Mouse (Mus musculus) embryonic facial prominence, embryonic 11.5 days (tissue): ENCODE measurements at regions not wholly inside any gene's neighbourhood (a gene's known extent, or its start where the extent isn't known, plus 50 kb on each side); places are given as distances from the start of the nearest gene placed in this dataset.

Experiments
- ATAC-seq: fragments of 200-750 bp; cut with Nextera tagmentation; replicated peaks from 2 replicates; pipeline ENCODE4 v1.8.0; 2017; ENCODE audit warnings: low read depth; ENCODE audit not compliant: insufficient number of reproducible peaks, low FRiP score, low TSS enrichment
- DNase-seq: peaks from one replicate; pipeline ENCODE4 v3.0.0-alpha.2; 2015; ENCODE audit warnings: low spot score
- H3K27ac ChIP-seq: fragments of 300-500 bp; sonication (generic); replicated peaks from 2 replicates; pipeline ENCODE4 v1.5.1; 2014; ENCODE audit warnings: mild to moderate bottlenecking, low read depth, low read length, control low read depth
- H3K27me3 ChIP-seq: fragments of 300-500 bp; sonication (generic); 2 replicates; pipeline ENCODE4 v1.6.1; 2014; ENCODE audit warnings: mild to moderate bottlenecking, low read length, moderate library complexity, mixed read lengths; ENCODE audit not compliant: control insufficient read depth, insufficient read depth
- H3K36me3 ChIP-seq: fragments of 300-500 bp; sonication (generic); replicated peaks from 2 replicates; pipeline ENCODE4 v1.6.1; 2014; ENCODE audit warnings: low read depth, mild to moderate bottlenecking, low read length, moderate library complexity, mixed read lengths; ENCODE audit not compliant: control insufficient read depth, insufficient read depth
- H3K4me1 ChIP-seq: fragments of 300-500 bp; sonication (generic); 2 replicates; pipeline ENCODE4 v1.6.1; 2014; ENCODE audit warnings: low read length, mixed read lengths; ENCODE audit not compliant: control insufficient read depth, insufficient read depth
- H3K4me2 ChIP-seq: fragments of 300-500 bp; sonication (generic); 2 replicates; pipeline ENCODE4 v1.6.1; 2014; ENCODE audit warnings: low read depth, mild to moderate bottlenecking, control low read depth, low read length, moderate library complexity
- H3K4me3 ChIP-seq: fragments of 300-500 bp; sonication (generic); 2 replicates; pipeline ENCODE4 v1.5.1; 2014; ENCODE audit warnings: low read depth, low read length, control low read depth
- H3K9ac ChIP-seq: fragments of 300-500 bp; sonication (generic); replicated peaks from 2 replicates; pipeline ENCODE4 v1.6.1; 2014; ENCODE audit warnings: mild to moderate bottlenecking, control low read depth, low read length
- H3K9me3 ChIP-seq: fragments of 300-500 bp; sonication (generic); replicated peaks from 2 replicates; pipeline ENCODE4 v1.6.1; 2016; ENCODE audit warnings: mild to moderate bottlenecking, low read length, inconsistent platforms, mixed read lengths; ENCODE audit not compliant: control insufficient read depth
- WGBS: fragments of 180-500 bp; shearing (Covaris S2); extraction: QIAGEN DNeasy Blood & Tissue Kit; methylation state at CpG from one replicate; pipeline ENCODE4 v1.1.7; 2014; 5-methylcytosine and 5-hydroxymethylcytosine counted together

GRCm38 (mm10) chr7:90061701-90062100, 68.3 kb upstream of the Picalm start:
- no peak overlapping the region for H3K4me2 ChIP-seq
- no peak overlapping the region for H3K27ac ChIP-seq
- DNase-seq (no peak), ATAC-seq (no peak)
- no peak overlapping the region for H3K4me3 ChIP-seq
- no peak overlapping the region for H3K9ac ChIP-seq
- H3K36me3 ChIP-seq, result no peaks in the 10 kb centered on the region
- WGBS, result 75% methylated on average over 7 of the region's 7 CpGs
- no peaks in the 10 kb centered on the region; the same call in 1 of the 2 replicates for H3K4me1 ChIP-seq
- no peaks in the 10 kb centered on the region for H3K27me3 ChIP-seq
- no peaks in the 10 kb centered on the region for H3K9me3 ChIP-seq

DNA sequence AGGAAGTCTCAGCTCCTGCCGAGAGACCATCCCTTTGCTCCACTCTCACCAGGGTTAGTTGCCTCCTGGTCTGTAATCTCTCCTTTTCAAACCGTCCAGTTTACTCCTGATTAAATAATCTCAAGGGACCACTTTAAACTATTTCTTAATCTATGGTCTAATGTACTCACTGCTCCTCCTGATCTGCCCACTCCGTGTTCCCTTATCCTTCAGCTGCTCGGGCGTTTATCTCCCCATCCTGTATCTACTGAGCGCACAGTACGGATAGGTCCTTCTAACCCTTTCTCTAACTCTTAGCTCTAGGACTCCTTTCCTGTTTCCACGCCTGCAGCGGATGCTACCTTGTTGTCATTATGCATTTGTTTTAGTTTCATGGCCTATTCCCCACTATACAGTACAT, 67.1 kb upstream of the Picalm start:
- Histone ChIP-seq H3K27ac (no peak overlapping the region), H3K4me2 (no peak overlapping the region), H3K36me3 (no peaks in the 10 kb centered on the region), H3K27me3 (no peaks in the 10 kb centered on the region), H3K9me3 (no peaks in the 10 kb centered on the region), H3K4me3 (no peak overlapping the region), H3K4me1 (no peaks in the 10 kb centered on the region; the same call in 1 of the 2 replicates), H3K9ac (no peak overlapping the region)
- WGBS, result 88% methylated on average over 9 of the region's 9 CpGs
- ATAC-seq, result no peak
- no peak for DNase-seq

DNA sequence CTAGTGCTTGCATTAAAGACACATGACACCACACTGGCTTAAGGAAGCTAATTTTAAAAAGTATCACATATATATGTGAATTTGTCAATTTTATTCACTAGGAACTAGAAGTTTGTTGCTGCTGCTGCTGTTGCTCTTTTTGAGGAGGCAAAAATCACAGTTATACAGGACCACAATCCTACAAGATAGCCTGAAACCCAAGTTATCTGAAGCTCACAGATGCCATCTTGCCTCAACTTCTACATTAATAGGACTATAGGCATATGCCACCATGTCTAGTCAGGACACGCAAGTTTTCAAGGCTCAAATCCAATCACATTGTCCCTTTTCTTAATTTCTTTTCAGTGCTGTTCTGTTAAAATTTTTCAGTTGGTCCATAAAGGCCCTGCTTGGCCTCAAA, 65.8 kb upstream of the Picalm start:
- WGBS, result 95% methylated on average over 1 of the region's 1 CpGs
- Histone ChIP-seq H3K9ac (no peak overlapping the region), H3K4me1 (no peaks in the 10 kb centered on the region; the same call in 1 of the 2 replicates), H3K36me3 (no peaks in the 10 kb centered on the region), H3K4me3 (no peak overlapping the region), H3K9me3 (no peaks in the 10 kb centered on the region), H3K27me3 (no peaks in the 10 kb centered on the region), H3K4me2 (no peak overlapping the region), H3K27ac (no peak overlapping the region)
- no peak for DNase-seq
- no peak for ATAC-seq

DNA sequence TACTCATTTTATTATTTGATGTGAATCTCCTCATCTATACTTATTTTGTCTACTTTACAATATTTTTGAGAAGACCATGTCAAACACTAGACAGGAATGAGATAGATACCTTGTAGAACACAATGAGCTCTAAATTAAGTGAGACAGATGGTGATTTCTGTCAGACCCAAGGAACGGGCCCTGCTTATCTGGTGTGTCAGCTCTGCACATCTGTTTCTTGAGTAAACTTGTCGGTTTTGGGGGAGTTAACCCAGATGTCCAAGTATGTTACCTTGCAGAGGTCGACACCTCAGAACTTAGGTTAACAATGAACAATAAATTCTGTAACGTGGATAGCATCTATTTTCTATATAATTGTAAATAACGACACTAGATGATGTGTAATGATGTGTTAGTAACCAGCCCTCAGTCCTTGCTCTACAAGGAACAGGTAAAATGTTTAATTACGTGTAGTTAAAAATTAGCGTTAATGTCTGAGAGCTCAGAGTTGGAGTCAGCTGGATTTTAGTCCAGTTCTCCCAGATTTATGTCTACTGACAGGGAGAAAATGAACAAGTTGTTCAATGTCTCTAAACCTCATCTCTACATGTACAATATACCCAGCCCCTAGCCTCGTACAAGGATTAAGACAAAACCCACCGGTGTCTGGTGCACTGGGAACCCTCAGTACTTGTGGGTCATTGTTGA, 64.6 kb upstream of the Picalm start:
- H3K9me3 ChIP-seq, result no peaks in the 10 kb centered on the region
- no peak overlapping the region for H3K4me2 ChIP-seq

GRCm38 (mm10) chr7:90066275-90066674, 63.7 kb upstream of the Picalm start:
- H3K4me2 ChIP-seq, result no peak overlapping the region
- no peak overlapping the region for H3K4me3 ChIP-seq
- 88% methylated on average over 5 of the region's 5 CpGs for WGBS
- H3K4me1 ChIP-seq, result no peaks in the 10 kb centered on the region
- H3K27ac ChIP-seq, result no peak overlapping the region
- ATAC-seq (no peak), DNase-seq (no peak)
- no peak overlapping the region for H3K9ac ChIP-seq
- no peaks in the 10 kb centered on the region for H3K36me3 ChIP-seq
- no peaks in the 10 kb centered on the region for H3K9me3 ChIP-seq
- no peaks in the 10 kb centered on the region for H3K27me3 ChIP-seq

More for the DNA sequence above, 64.6 kb upstream of the Picalm start:
- no peaks in the 10 kb centered on the region for H3K27me3 ChIP-seq
- no peaks in the 10 kb centered on the region for H3K4me1 ChIP-seq
- DNase-seq (no peak), ATAC-seq (no peak)
- no peak overlapping the region for H3K27ac ChIP-seq
- 82% methylated on average over 9 of the region's 9 CpGs for WGBS
- no peaks in the 10 kb centered on the region for H3K36me3 ChIP-seq
- no peak overlapping the region for H3K4me3 ChIP-seq
- no peak overlapping the region for H3K9ac ChIP-seq

DNA sequence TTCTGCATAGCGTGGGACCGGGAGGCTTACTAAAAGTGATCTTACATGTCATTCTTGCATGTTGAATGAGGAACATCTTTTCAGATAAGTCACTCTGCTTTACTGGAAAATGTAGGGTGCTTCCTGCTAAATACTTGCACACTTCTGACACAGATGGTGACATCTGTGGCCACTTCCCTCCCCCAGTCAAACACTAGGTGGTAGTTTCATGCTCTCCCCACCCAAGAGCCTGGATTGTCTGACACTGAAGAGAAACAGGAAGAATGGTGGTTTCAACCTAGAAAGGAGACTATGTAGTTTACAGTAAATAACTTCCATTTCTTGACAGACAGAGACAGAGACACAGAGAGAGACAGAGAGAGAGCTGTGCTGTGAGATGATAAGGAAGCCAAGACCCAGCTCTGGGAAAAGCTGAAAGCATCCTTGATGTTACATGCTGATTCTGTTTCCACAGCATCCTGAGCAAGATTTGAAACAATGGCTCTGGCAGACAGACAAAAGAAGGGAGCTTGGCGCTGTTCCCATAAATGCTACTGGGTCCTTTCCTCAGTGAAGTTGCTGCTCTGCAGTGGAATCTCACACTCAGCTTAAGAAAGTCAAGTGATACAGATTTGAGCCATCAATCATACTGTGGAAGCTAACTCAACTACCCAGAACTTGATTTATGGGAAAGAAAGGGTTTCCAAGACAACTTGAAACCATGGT, 61.9 kb upstream of the Picalm start:
- no peaks in the 10 kb centered on the region for H3K9me3 ChIP-seq
- no peak overlapping the region for H3K9ac ChIP-seq
- H3K36me3 ChIP-seq, result no peaks in the 10 kb centered on the region
- DNase-seq (no peak), ATAC-seq (no peak)
- H3K27ac ChIP-seq, result no peak overlapping the region
- WGBS, result 88% methylated on average over 3 of the region's 3 CpGs
- H3K4me1 ChIP-seq, result no peaks in the 10 kb centered on the region
- H3K4me2 ChIP-seq, result no peak overlapping the region
- no peak overlapping the region for H3K4me3 ChIP-seq
- H3K27me3 ChIP-seq, result no peaks in the 10 kb centered on the region

DNA sequence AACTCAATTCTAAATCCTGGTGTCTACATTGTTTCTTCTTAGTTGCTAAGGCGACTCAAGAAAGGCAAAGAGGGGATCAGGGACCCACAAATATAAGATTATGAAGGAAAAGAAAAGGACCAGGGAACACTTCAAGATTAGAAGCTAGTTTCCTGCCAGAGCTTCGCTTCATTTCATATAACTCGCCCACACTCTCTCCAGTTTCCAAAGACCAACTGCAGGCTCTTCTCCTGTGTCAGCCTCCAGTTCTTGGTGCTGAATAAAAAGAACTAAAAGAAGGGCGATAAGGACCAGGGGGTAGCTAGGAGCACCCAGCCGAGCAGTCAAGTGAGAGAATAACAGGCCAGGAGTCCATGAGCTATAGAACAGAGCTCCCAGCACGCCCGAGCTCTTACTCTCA, 59.7 kb upstream of the Picalm start:
- 83% methylated on average over 7 of the region's 7 CpGs for WGBS
- Histone ChIP-seq H3K27me3 (no peaks in the 10 kb centered on the region), H3K4me2 (no peak overlapping the region), H3K4me3 (no peak overlapping the region), H3K9me3 (no peaks in the 10 kb centered on the region), H3K27ac (no peak overlapping the region), H3K4me1 (no peaks in the 10 kb centered on the region), H3K9ac (no peak overlapping the region), H3K36me3 (no peaks in the 10 kb centered on the region)
- DNase-seq (no peak), ATAC-seq (no peak)

GRCm38 (mm10) chr7:90073865-90074264, 56.1 kb upstream of the Picalm start:
- WGBS, result 87% methylated on average over 5 of the region's 5 CpGs
- no peak for DNase-seq
- Histone ChIP-seq H3K27ac (no peak overlapping the region), H3K9me3 (no peaks in the 10 kb centered on the region), H3K27me3 (no peaks in the 10 kb centered on the region), H3K4me2 (no peak overlapping the region), H3K4me3 (no peak overlapping the region), H3K36me3 (no peaks in the 10 kb centered on the region), H3K4me1 (no peaks in the 10 kb centered on the region), H3K9ac (no peak overlapping the region)
- ATAC-seq, result no peak
